Mouse (Mus musculus) urinary bladder, adult 2 months (tissue): ENCODE measurements at regions not wholly inside any gene's neighbourhood (a gene's known extent, or its start where the extent isn't known, plus 50 kb on each side); places are given as distances from the start of the nearest gene placed in this dataset.

Source experiments
- DNase-seq: peaks from one replicate; pipeline ENCODE4 v3.0.0; 2022; ENCODE audit warnings: low spot score

GRCm38 (mm10) chr13:51930301-51930747 is 83.8 kb downstream of the Gadd45g start:
- DNase-seq = no peak

GRCm38 (mm10) chr13:51930931-51931330 is 84.5 kb downstream of the Gadd45g start:
- DNase-seq = no peak

- DNase-seq = no peak
Measured at GRCm38 (mm10) chr13:51935827-51936226, 89.3 kb downstream of the Gadd45g start.

GRCm38 (mm10) chr13:51936441-51936840 is 90.0 kb downstream of the Gadd45g start:
- no peak for DNase-seq

- DNase-seq = no peak
Measured at GRCm38 (mm10) chr13:51937898-51938297, 91.4 kb downstream of the Gadd45g start.

GRCm38 (mm10) chr13:51939262-51939661 is 92.8 kb downstream of the Gadd45g start:
- DNase-seq = no peak

- DNase-seq = no peak
Measured at GRCm38 (mm10) chr13:51939715-51940114, 93.2 kb downstream of the Gadd45g start.

- DNase-seq = no peak
Measured at GRCm38 (mm10) chr13:51946171-51946570, 99.7 kb downstream of the Gadd45g start.

- DNase-seq = no peak
Measured at GRCm38 (mm10) chr13:51948896-51949295, 102.4 kb downstream of the Gadd45g start.

GRCm38 (mm10) chr13:51951506-51952038 is 105.1 kb downstream of the Gadd45g start:
- DNase-seq = no peak

GRCm38 (mm10) chr13:51953084-51953483 is 106.6 kb downstream of the Gadd45g start:
- DNase-seq = no peak

GRCm38 (mm10) chr13:51953569-51953968 is 107.1 kb downstream of the Gadd45g start:
- DNase-seq = no peak

- no peak for DNase-seq
Measured at GRCm38 (mm10) chr13:51957101-51957500, 110.6 kb downstream of the Gadd45g start.

GRCm38 (mm10) chr13:51959591-51959990 is 113.1 kb downstream of the Gadd45g start:
- no peak for DNase-seq

- no peak for DNase-seq
Measured at GRCm38 (mm10) chr13:51960262-51960661, 113.8 kb downstream of the Gadd45g start.

GRCm38 (mm10) chr13:51962191-51962611 is 115.7 kb downstream of the Gadd45g start:
- DNase-seq = no peak

GRCm38 (mm10) chr13:51962676-51963075 is 116.2 kb downstream of the Gadd45g start:
- DNase-seq = no peak

GRCm38 (mm10) chr13:51963966-51964365 is 117.5 kb downstream of the Gadd45g start:
- no peak for DNase-seq

GRCm38 (mm10) chr13:51964416-51964815 is 117.9 kb downstream of the Gadd45g start:
- no peak for DNase-seq

GRCm38 (mm10) chr13:51964921-51965320 is 118.4 kb downstream of the Gadd45g start:
- DNase-seq = no peak

- DNase-seq = no peak
Measured at GRCm38 (mm10) chr13:51968103-51968502, 121.6 kb downstream of the Gadd45g start.

GRCm38 (mm10) chr13:51968796-51969195 is 122.3 kb downstream of the Gadd45g start:
- no peak for DNase-seq

GRCm38 (mm10) chr13:51970051-51970450 is 123.6 kb downstream of the Gadd45g start:
- no peak for DNase-seq

GRCm38 (mm10) chr13:51972656-51973310 is 126.3 kb downstream of the Gadd45g start:
- no peak for DNase-seq
